Mouse (Mus musculus) heart, postnatal 25 days (tissue): ENCODE data around the gene AL732309.1. TPM values are rescaled to one million over a fixed set of nuclear protein-coding genes. Genes with fewer than 3 reads are reported as not detected.

Source experiments
- DNase-seq: peaks from one replicate; pipeline ENCODE4 v3.0.0; 2022; ENCODE audit warnings: low spot score
- intact Hi-C: fragments of 180-260 bp; cut with DNase I; formaldehyde crosslinking; loops from one replicate; pipeline ENCODE4 v1.15.1; 2025
- total RNA-seq, 2 experiments: library from RNA; stranded (reverse); gene quantifications; 2 replicates each; pipeline ENCODE4 v1.2.3; 2021

Gene AL732309.1
- total RNA-seq, 2 experiments from 2014 or later = 1.5 to 1.7 TPM

- intact Hi-C loops = loop anchor here (2.0 to 5.0 kb wide), 2 partner anchors 14 to 67 kb away; partner anchors contain the start of gene Nelfb
- peak; percentile 99 for DNase-seq
These were observed 21.6 kb downstream of the AL732309.1 start for GRCm38 (mm10) chr2:25224766-25225752.

- no peak for DNase-seq
- intact Hi-C loops = loop anchor here (2.0 kb wide), 1 partner anchor 14 kb away; the partner anchor contains the start of gene Nelfb
These were observed 22.2 kb downstream of the AL732309.1 start, which contains the start of gene Tubb4b for GRCm38 (mm10) chr2:25224492-25224765. Tubb4b (minus strand) TSS chr2:25224702.

- intact Hi-C loops = loop anchor here (2.0 kb wide), 1 partner anchor 13 kb away; the partner anchor contains the start of gene Nelfb
- peak; percentile 76 for DNase-seq
These were observed 22.8 kb downstream of the AL732309.1 start for GRCm38 (mm10) chr2:25223681-25224491.

DNA sequence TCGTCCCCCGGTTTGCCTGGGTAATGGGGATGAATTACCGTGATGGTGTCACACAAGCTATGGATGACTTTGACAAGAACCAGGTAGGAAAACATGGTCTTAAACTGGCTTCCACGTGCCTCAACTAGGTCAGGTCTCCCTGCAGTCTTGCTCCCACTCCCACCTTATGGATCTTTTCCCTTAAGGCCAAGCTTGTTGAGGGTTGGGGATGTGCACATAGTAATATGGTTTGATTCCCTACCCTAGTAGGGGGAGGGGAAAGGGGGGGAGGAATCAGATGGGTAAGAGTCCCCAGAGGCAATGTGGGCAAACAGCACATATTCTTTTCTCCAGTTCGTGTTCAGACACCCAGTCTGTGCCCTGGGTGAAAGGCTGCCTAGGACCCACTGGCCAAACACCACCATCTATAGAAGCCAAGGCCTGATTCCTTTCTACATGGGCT, 25.3 kb downstream of the AL732309.1 start:
- intact Hi-C loops = no loop called here
- no peak for DNase-seq

DNA sequence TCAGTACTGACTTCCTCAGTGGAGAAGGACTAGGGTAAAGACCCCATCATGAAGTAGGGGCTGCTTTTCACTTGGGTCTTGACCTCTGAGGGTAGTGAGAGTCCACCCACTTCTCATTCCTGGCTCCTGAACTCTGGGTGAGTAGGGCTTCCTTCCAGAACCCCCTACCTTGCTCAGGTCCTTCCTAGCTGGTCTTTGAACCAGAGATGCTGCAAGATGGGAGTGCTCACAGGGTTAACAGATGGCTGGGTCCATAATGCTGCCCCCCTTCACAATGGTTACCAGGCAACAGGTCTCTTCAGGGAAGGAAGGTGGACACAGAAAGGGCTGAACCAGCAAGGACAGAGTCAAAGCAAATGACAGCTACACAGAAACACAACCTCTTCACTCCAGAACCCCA, 28.2 kb downstream of the AL732309.1 start, which contains the start of gene Fam166a:
Fam166a (plus strand) TSS at position 301 of the 400 bp plus-strand sequence.
- intact Hi-C loops = no loop called here
- DNase-seq = no peak

GRCm38 (mm10) chr2:25217666-25218065, 29.0 kb downstream of the AL732309.1 start:
- DNase-seq = no peak
- intact Hi-C loops = no loop called here

- DNase-seq = no peak
- intact Hi-C loops = no loop called here
These were observed 32.2 kb downstream of the AL732309.1 start, which contains the start of gene Stpg3 for GRCm38 (mm10) chr2:25214444-25214843. Stpg3 (minus strand) TSS chr2:25214637.

- no peak for DNase-seq
- intact Hi-C loops = no loop called here
These were observed 33.3 kb downstream of the AL732309.1 start for GRCm38 (mm10) chr2:25213266-25213865.

DNA sequence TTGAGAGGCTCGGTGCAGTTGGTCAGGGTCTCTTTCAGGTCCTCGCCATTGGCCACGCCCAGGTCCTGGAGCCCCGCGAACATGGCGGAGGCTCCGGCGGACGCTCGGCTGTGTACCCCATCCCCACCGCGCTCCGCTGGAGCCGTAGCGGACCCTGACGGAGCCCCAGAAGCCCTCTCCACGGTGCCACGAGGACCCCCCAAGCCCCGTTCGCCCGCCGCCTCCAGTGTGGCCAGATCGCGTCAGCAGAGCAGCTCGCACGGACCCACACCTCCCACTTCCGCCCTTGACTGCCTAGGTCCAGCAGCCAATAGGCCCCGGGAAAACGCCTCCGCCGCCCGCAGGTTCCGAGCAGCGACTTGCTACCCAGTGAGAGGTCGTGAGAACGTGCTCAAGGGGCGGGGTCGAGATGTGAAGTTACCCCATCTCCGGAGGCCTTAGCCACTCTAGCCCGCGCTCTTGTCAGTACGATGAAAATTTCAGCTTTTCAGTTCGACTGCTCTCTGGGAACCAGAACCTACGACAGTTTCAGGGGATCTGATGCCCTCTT, 35.5 kb downstream of the AL732309.1 start, which contains the start of gene Nelfb:
Nelfb (minus strand) TSS at position 369 of the 550 bp plus-strand sequence.
- intact Hi-C loops = loop anchor here (2.0 kb wide), 1 partner anchor 14 kb away; the partner anchor contains the start of gene Tubb4b

GRCm38 (mm10) chr2:25210686-25211085, 36.0 kb downstream of the AL732309.1 start:
- intact Hi-C loops = loop anchor here (2.0 kb wide), 1 partner anchor 14 kb away; the partner anchor contains the start of gene Tubb4b

More for the DNA sequence above, 35.5 kb downstream of the AL732309.1 start, which contains the start of gene Nelfb:
- DNase-seq = peak; percentile 84

GRCm38 (mm10) chr2:25207593-25207992, 39.1 kb downstream of the AL732309.1 start:
- intact Hi-C loops = no loop called here
- DNase-seq = no peak

More at GRCm38 (mm10) chr2:25210686-25211085, 36.0 kb downstream of the AL732309.1 start:
- DNase-seq = no peak

GRCm38 (mm10) chr2:25203631-25204214, 42.9 kb downstream of the AL732309.1 start:
- intact Hi-C loops = no loop called here
- no peak for DNase-seq

DNA sequence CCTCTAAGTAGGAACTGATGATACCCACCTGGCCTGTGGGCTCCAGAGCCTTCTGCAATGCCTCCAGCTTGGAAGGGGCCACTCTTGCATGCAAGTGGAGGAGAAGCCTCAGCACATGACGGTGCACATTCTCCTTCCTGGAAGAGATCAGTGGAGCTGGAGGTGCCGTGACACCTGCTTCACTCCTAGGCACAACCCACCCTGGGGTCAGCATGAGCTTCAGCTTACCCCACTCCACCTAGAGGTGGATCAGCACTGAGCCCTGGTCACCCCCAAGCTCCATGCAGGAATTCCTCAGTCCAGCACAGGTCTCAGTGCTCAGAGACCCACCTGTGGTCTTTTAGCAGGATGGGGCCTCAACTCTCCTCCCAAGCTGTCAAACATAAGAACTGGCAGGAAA, 46.0 kb downstream of the AL732309.1 start:
- DNase-seq = no peak
- intact Hi-C loops = no loop called here

GRCm38 (mm10) chr2:25197946-25198345, 48.7 kb downstream of the AL732309.1 start:
- intact Hi-C loops = no loop called here
- no peak for DNase-seq

DNA sequence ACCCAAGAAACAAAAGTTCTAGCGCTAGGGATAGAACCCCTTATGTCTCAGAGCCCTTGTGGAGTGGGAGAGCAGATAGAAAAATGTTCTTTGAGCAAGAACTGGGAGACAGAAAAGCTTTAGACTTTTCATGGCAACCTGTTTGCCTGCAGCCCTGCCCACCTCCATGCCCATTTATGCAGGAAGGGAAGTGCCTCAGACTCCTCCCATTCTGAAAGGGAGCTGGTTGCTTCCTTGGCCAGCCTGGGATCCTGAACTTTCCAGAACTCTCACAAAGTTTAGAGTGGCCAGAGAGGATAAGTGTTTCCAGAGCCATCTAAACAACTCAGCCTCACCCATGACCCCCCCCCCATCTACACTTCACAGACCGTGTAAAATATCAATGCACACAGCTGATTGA, 49.5 kb downstream of the AL732309.1 start:
- intact Hi-C loops = no loop called here
- no peak for DNase-seq

- intact Hi-C loops = no loop called here
- DNase-seq = peak; percentile 88
These were observed 50.3 kb downstream of the AL732309.1 start, which contains the start of gene Tor4a for GRCm38 (mm10) chr2:25196172-25196954. Tor4a (minus strand) TSS chr2:25196886.

DNA sequence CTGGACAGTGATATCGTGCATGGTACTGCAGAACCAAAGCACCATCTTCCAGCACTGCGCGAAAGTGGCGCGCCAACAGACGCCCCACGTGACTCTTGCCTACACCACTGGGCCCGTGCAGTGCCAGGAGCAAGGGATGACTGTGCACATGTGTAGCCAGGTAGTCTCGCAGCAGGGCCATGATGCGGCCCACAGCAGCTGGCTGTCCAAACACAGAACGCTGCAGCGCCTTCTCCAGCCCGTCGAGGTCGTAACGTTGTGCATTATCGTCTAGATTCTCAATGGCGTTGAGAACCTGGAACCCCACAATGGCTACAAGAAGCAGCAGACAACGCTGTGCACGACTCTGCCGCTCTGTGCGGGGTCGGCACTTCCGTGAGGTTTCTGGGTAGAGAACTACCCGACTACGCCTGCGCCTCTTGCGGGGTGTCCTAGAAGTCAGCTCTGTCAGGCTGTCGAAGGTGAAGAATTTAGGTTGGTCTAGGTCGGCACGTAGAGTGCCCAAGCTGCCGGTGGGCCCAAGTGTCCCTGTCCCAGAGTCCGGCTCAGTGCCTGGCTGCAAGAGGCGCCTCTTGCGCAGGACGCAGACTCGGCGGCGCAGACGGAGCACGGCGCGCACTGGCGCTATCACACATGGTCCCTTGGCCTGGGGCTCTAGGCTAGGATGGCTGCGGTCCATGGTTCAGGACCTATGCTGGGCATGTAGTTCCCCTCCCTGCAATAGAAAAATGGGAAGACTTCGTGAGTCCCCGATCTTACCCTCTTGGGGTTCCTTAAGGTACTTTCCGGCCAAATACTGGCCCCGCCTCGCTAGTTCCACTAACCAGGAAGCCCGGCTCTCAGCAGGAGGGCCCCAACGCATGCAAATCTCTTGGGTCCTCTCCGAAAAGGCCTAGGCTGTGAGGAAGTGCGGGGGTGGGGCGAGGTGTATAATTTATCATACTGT, 51.2 kb downstream of the AL732309.1 start:
- peak; percentile 60 for DNase-seq
- intact Hi-C loops = no loop called here
